Mouse (Mus musculus): ENCODE results near the gene Phgr1. TPM values are rescaled to one million over a fixed set of nuclear protein-coding genes. Genes with fewer than 3 reads are reported as not detected.

The Phgr1 gene
- polyA plus RNA-seq, 1 experiment: 4.9 TPM

- no peaks in the 10 kb centered on the region for H3K27me3 ChIP-seq (ENCODE audit: control insufficient read depth, insufficient read depth, low read length)
- H3K36me3 ChIP-seq (ENCODE audit: control insufficient read depth, insufficient read depth, low read length): no peaks in the 10 kb centered on the region
- H3K4me3 ChIP-seq (ENCODE audit: control insufficient read depth, insufficient read depth, low read length): no peak overlapping the region
- no peak for DNase-seq
- peaks cover 35% of the 10 kb centered on the region for H3K4me1 ChIP-seq (replicated peaks; ENCODE audit: control insufficient read depth, insufficient read depth, low read length)
- H3K27ac ChIP-seq (ENCODE audit: control insufficient read depth, insufficient read depth, low read length): no peak overlapping the region
- TF ChIP-seq CTCF (IDR thresholded peaks at IDR 0.05; ENCODE audit: borderline replicate concordance, control insufficient read depth, extremely low read depth, insufficient read depth, low read length, poor library complexity) (no peak), POLR2A (IDR thresholded peaks at IDR 0.05; ENCODE audit: control insufficient read depth, extremely low read depth, insufficient read depth, low read length, poor library complexity) (no peak)
- WGBS: 38% methylated on average over 10 of the region's 10 CpGs
These were observed 9.8 kb upstream of the Phgr1 start for GRCm38 (mm10) chr2:118762784-118763148.

GRCm38 (mm10) chr2:118763469-118763868, 9.1 kb upstream of the Phgr1 start:
- H3K4me1 ChIP-seq (replicated peaks; ENCODE audit: control insufficient read depth, insufficient read depth, low read length): peaks cover 35% of the 10 kb centered on the region
- 83% methylated on average over 7 of the region's 7 CpGs for WGBS
- H3K4me3 ChIP-seq (ENCODE audit: control insufficient read depth, insufficient read depth, low read length): no peak overlapping the region
- TF ChIP-seq POLR2A (IDR thresholded peaks at IDR 0.05; ENCODE audit: control insufficient read depth, extremely low read depth, insufficient read depth, low read length, poor library complexity): no peak
- no peak for TF ChIP-seq CTCF (IDR thresholded peaks at IDR 0.05; ENCODE audit: borderline replicate concordance, control insufficient read depth, extremely low read depth, insufficient read depth, low read length, poor library complexity)
- H3K27me3 ChIP-seq (ENCODE audit: control insufficient read depth, insufficient read depth, low read length): no peaks in the 10 kb centered on the region
- H3K27ac ChIP-seq (ENCODE audit: control insufficient read depth, insufficient read depth, low read length): no peak overlapping the region
- no peaks in the 10 kb centered on the region for H3K36me3 ChIP-seq (ENCODE audit: control insufficient read depth, insufficient read depth, low read length)
- DNase-seq: no peak

- H3K27ac ChIP-seq (ENCODE audit: control insufficient read depth, insufficient read depth, low read length): no peak overlapping the region
- peaks cover 35% of the 10 kb centered on the region for H3K4me1 ChIP-seq (replicated peaks; ENCODE audit: control insufficient read depth, insufficient read depth, low read length)
- 50% methylated on average over 11 of the region's 11 CpGs for WGBS
- H3K4me3 ChIP-seq (ENCODE audit: control insufficient read depth, insufficient read depth, low read length): no peak overlapping the region
- H3K36me3 ChIP-seq (ENCODE audit: control insufficient read depth, insufficient read depth, low read length): no peaks in the 10 kb centered on the region
- H3K27me3 ChIP-seq (ENCODE audit: control insufficient read depth, insufficient read depth, low read length): no peaks in the 10 kb centered on the region
- TF ChIP-seq CTCF (IDR thresholded peaks at IDR 0.05; ENCODE audit: borderline replicate concordance, control insufficient read depth, extremely low read depth, insufficient read depth, low read length, poor library complexity) (peak; percentile 68; the same call in 1 of the 2 replicates), POLR2A (IDR thresholded peaks at IDR 0.05; ENCODE audit: control insufficient read depth, extremely low read depth, insufficient read depth, low read length, poor library complexity) (no peak)
- DNase-seq: peak; percentile 58
These were observed 8.3 kb upstream of the Phgr1 start for GRCm38 (mm10) chr2:118764094-118764831.

GRCm38 (mm10) chr2:118764875-118765274, 7.7 kb upstream of the Phgr1 start:
- H3K4me1 ChIP-seq (replicated peaks; ENCODE audit: control insufficient read depth, insufficient read depth, low read length): peaks cover 33% of the 10 kb centered on the region
- DNase-seq: no peak
- 91% methylated on average over 5 of the region's 5 CpGs for WGBS
- no peak overlapping the region for H3K4me3 ChIP-seq (ENCODE audit: control insufficient read depth, insufficient read depth, low read length)
- no peak overlapping the region for H3K27ac ChIP-seq (ENCODE audit: control insufficient read depth, insufficient read depth, low read length)
- H3K36me3 ChIP-seq (ENCODE audit: control insufficient read depth, insufficient read depth, low read length): no peaks in the 10 kb centered on the region
- H3K27me3 ChIP-seq (ENCODE audit: control insufficient read depth, insufficient read depth, low read length): no peaks in the 10 kb centered on the region
- TF ChIP-seq CTCF (IDR thresholded peaks at IDR 0.05; ENCODE audit: borderline replicate concordance, control insufficient read depth, extremely low read depth, insufficient read depth, low read length, poor library complexity): no peak
- no peak for TF ChIP-seq POLR2A (IDR thresholded peaks at IDR 0.05; ENCODE audit: control insufficient read depth, extremely low read depth, insufficient read depth, low read length, poor library complexity)

- peaks cover 33% of the 10 kb centered on the region for H3K4me1 ChIP-seq (replicated peaks; ENCODE audit: control insufficient read depth, insufficient read depth, low read length)
- TF ChIP-seq CTCF (IDR thresholded peaks at IDR 0.05; ENCODE audit: borderline replicate concordance, control insufficient read depth, extremely low read depth, insufficient read depth, low read length, poor library complexity) (no peak), POLR2A (IDR thresholded peaks at IDR 0.05; ENCODE audit: control insufficient read depth, extremely low read depth, insufficient read depth, low read length, poor library complexity) (no peak)
- no peaks in the 10 kb centered on the region for H3K36me3 ChIP-seq (ENCODE audit: control insufficient read depth, insufficient read depth, low read length)
- no peak for DNase-seq
- 49% methylated on average over 10 of the region's 10 CpGs for WGBS
- H3K27me3 ChIP-seq (ENCODE audit: control insufficient read depth, insufficient read depth, low read length): no peaks in the 10 kb centered on the region
- H3K27ac ChIP-seq (ENCODE audit: control insufficient read depth, insufficient read depth, low read length): no peak overlapping the region
- no peak overlapping the region for H3K4me3 ChIP-seq (ENCODE audit: control insufficient read depth, insufficient read depth, low read length)
These were observed 6.2 kb upstream of the Phgr1 start for GRCm38 (mm10) chr2:118766041-118767033.

- TF ChIP-seq CTCF (IDR thresholded peaks at IDR 0.05; ENCODE audit: borderline replicate concordance, control insufficient read depth, extremely low read depth, insufficient read depth, low read length, poor library complexity) (no peak), POLR2A (IDR thresholded peaks at IDR 0.05; ENCODE audit: control insufficient read depth, extremely low read depth, insufficient read depth, low read length, poor library complexity) (no peak)
- H3K27me3 ChIP-seq (ENCODE audit: control insufficient read depth, insufficient read depth, low read length): no peaks in the 10 kb centered on the region
- H3K4me1 ChIP-seq (replicated peaks; ENCODE audit: control insufficient read depth, insufficient read depth, low read length): no peaks in the 10 kb centered on the region
- no peaks in the 10 kb centered on the region for H3K36me3 ChIP-seq (ENCODE audit: control insufficient read depth, insufficient read depth, low read length)
- no peak overlapping the region for H3K27ac ChIP-seq (ENCODE audit: control insufficient read depth, insufficient read depth, low read length)
- 41% methylated on average over 2 of the region's 2 CpGs for WGBS
- H3K4me3 ChIP-seq (ENCODE audit: control insufficient read depth, insufficient read depth, low read length): no peak overlapping the region
- no peak for DNase-seq
These were observed 2.0 kb downstream of the Phgr1 start for GRCm38 (mm10) chr2:118774536-118774935.
